Comparison of ENCODE assay signal across 21 mouse cellular contexts in genomic region chr13:114914963-114915362, GRCm38 (mm10). TPM values are rescaled to one million over a fixed set of nuclear protein-coding genes. Genes with fewer than 3 reads are reported as not detected.
DNase-seq lines count a peak whose midpoint lies in the region; ATAC-seq lines count a peak whose summit lies in the region.
"Had no signal": no experiment of that assay in that cellular context is flagged by ENCODE, and none has a peak within 500 bp of the region (broad histone marks: within the 10 kb centered on the region; RNA-seq: fewer than 3 reads in every experiment).

No protein-coding gene starts in this region.

- H3K9me3 ChIP-seq in megakaryocyte, embryonic 14.5 days, result peaks cover 4% of the 10 kb centered on the region
- no peaks in the 10 kb centered on the region for H3K9me3 ChIP-seq in liver, embryonic 13.5 days (replicated peaks)
- no peaks in the 10 kb centered on the region for H3K9me3 ChIP-seq in stomach, embryonic 14.5 days (ENCODE audit: control insufficient read depth, low read depth, low read length)
- H3K9me3 ChIP-seq in forebrain, embryonic 14.5 days (replicated peaks; ENCODE audit: control insufficient read depth, low read length), result no peaks in the 10 kb centered on the region
- no peaks in the 10 kb centered on the region for H3K9me3 ChIP-seq in forebrain, embryonic 16.5 days (ENCODE audit: control insufficient read depth, low read length)
- H3K9me3 ChIP-seq: hindbrain, embryonic 15.5 days had no signal

- no peaks in the 10 kb centered on the region for H3K27me3 ChIP-seq in megakaryocyte, embryonic 14.5 days (replicated peaks)
- no peaks in the 10 kb centered on the region for H3K27me3 ChIP-seq in liver, embryonic 13.5 days
- H3K27me3 ChIP-seq in stomach, embryonic 14.5 days (ENCODE audit: control insufficient read depth, insufficient read depth, low read length), result no peaks in the 10 kb centered on the region
- no peaks in the 10 kb centered on the region for H3K27me3 ChIP-seq in forebrain, embryonic 14.5 days (replicated peaks; ENCODE audit: control insufficient read depth, insufficient read depth, low read length)
- no peaks in the 10 kb centered on the region for H3K27me3 ChIP-seq in forebrain, embryonic 16.5 days (replicated peaks; ENCODE audit: control insufficient read depth, insufficient read depth, low read length)
- H3K27me3 ChIP-seq: CH12.LX; hindbrain, embryonic 15.5 days; neural tube, embryonic 13.5 days had no signal

- no peak for DNase-seq in liver, embryonic 13.5 days
- DNase-seq in forebrain, embryonic 14.5 days (ENCODE audit: low spot score), result no peak
- no peak for DNase-seq in thymus, postnatal 4 days
- DNase-seq: adrenal gland, postnatal 25 days; cerebellum, adult 2 months; gastrocnemius, postnatal 10 days; heart, adult 18-20 months; heart, postnatal 4 days; kidney, adult 9 months; kidney, postnatal 25 days; lung, adult 18-20 months; lung, postnatal 36 days had no signal

- no peak overlapping the region; the same call in 1 of the 2 replicates for H3K27ac ChIP-seq in liver, embryonic 13.5 days
- no peak overlapping the region for H3K27ac ChIP-seq in stomach, embryonic 14.5 days (ENCODE audit: low read length)
- no peak overlapping the region for H3K27ac ChIP-seq in forebrain, embryonic 14.5 days (ENCODE audit: low read depth, low read length)
- no peak overlapping the region for H3K27ac ChIP-seq in forebrain, embryonic 16.5 days (ENCODE audit: low read length)
- H3K27ac ChIP-seq: forebrain, embryonic 10.5 days; hindbrain, embryonic 15.5 days; neural tube, embryonic 13.5 days had no signal

- 39% methylated on average over 4 of the region's 4 CpGs for WGBS in liver, embryonic 13.5 days (ENCODE audit: insufficient replicate concordance)
- 63% methylated on average over 4 of the region's 4 CpGs for WGBS in stomach, embryonic 14.5 days
- WGBS in forebrain, embryonic 14.5 days, result 92% methylated on average over 4 of the region's 4 CpGs
- WGBS in forebrain, embryonic 16.5 days, result 89% methylated on average over 4 of the region's 4 CpGs

- H3K9ac ChIP-seq in liver, embryonic 13.5 days, result no peak overlapping the region
- no peak overlapping the region for H3K9ac ChIP-seq in stomach, embryonic 14.5 days (replicated peaks; ENCODE audit: low read depth, low read length)
- no peak overlapping the region for H3K9ac ChIP-seq in forebrain, embryonic 14.5 days (ENCODE audit: low read length)
- H3K9ac ChIP-seq in forebrain, embryonic 16.5 days (replicated peaks; ENCODE audit: low read depth, low read length), result no peak overlapping the region
- H3K9ac ChIP-seq: hindbrain, embryonic 15.5 days; neural tube, embryonic 13.5 days had no signal

- H3K4me1 ChIP-seq in megakaryocyte, embryonic 14.5 days, result peaks cover 67% of the 10 kb centered on the region
- H3K4me1 ChIP-seq in liver, embryonic 13.5 days (replicated peaks), result peaks cover 8% of the 10 kb centered on the region; the same call in 1 of the 2 replicates
- H3K4me1 ChIP-seq in stomach, embryonic 14.5 days (ENCODE audit: control insufficient read depth, insufficient read depth, low read length), result no peaks in the 10 kb centered on the region
- H3K4me1 ChIP-seq in forebrain, embryonic 14.5 days (ENCODE audit: control insufficient read depth, insufficient read depth, low read length), result no peaks in the 10 kb centered on the region
- no peaks in the 10 kb centered on the region for H3K4me1 ChIP-seq in forebrain, embryonic 16.5 days (replicated peaks; ENCODE audit: control insufficient read depth, insufficient read depth, low read length)
- H3K4me1 ChIP-seq: forebrain, embryonic 10.5 days; hindbrain, embryonic 15.5 days; neural tube, embryonic 13.5 days had no signal

- H3K36me3 ChIP-seq in megakaryocyte, embryonic 14.5 days (replicated peaks; ENCODE audit: low read length), result peaks cover 16% of the 10 kb centered on the region
- no peaks in the 10 kb centered on the region for H3K36me3 ChIP-seq in liver, embryonic 13.5 days
- H3K36me3 ChIP-seq in stomach, embryonic 14.5 days (ENCODE audit: control insufficient read depth, insufficient read depth, low read length), result no peaks in the 10 kb centered on the region
- no peaks in the 10 kb centered on the region for H3K36me3 ChIP-seq in forebrain, embryonic 14.5 days (ENCODE audit: control insufficient read depth, insufficient read depth, low read length)
- no peaks in the 10 kb centered on the region for H3K36me3 ChIP-seq in forebrain, embryonic 16.5 days (ENCODE audit: control insufficient read depth, insufficient read depth)
- H3K36me3 ChIP-seq: forebrain, embryonic 10.5 days; hindbrain, embryonic 15.5 days; neural tube, embryonic 13.5 days had no signal

- H3K4me2 ChIP-seq in liver, embryonic 13.5 days, result no peak overlapping the region
- H3K4me2 ChIP-seq in stomach, embryonic 14.5 days (replicated peaks; ENCODE audit: low read depth, low read length), result no peak overlapping the region
- H3K4me2 ChIP-seq in forebrain, embryonic 14.5 days (ENCODE audit: low read length), result no peak overlapping the region
- H3K4me2 ChIP-seq in forebrain, embryonic 16.5 days (ENCODE audit: low read length), result no peak overlapping the region
- H3K4me2 ChIP-seq: hindbrain, embryonic 15.5 days; midbrain, embryonic 11.5 days; neural tube, embryonic 13.5 days had no signal

- peak overlapping the region; percentile 60 for H3K4me3 ChIP-seq in megakaryocyte, embryonic 14.5 days (replicated peaks)
- no peak overlapping the region for H3K4me3 ChIP-seq in liver, embryonic 13.5 days (replicated peaks)
- H3K4me3 ChIP-seq in stomach, embryonic 14.5 days (ENCODE audit: low read depth, low read length), result no peak overlapping the region
- no peak overlapping the region for H3K4me3 ChIP-seq in forebrain, embryonic 14.5 days (ENCODE audit: low read depth, low read length)
- no peak overlapping the region for H3K4me3 ChIP-seq in forebrain, embryonic 16.5 days (replicated peaks; ENCODE audit: low read length)
- H3K4me3 ChIP-seq: forebrain, embryonic 10.5 days; hindbrain, embryonic 15.5 days; neural tube, embryonic 13.5 days had no signal

- no peak for ATAC-seq in megakaryocyte, adult 5-6 weeks (ENCODE audit: poor library complexity, severe bottlenecking)
- ATAC-seq in liver, embryonic 13.5 days (ENCODE audit: low read depth), result peak; percentile 58
- peak; percentile 65; the same call in 1 of the 2 replicates for ATAC-seq in stomach, embryonic 14.5 days (ENCODE audit: insufficient number of reproducible peaks, insufficient read depth, low FRiP score, low read depth)
- ATAC-seq in forebrain, embryonic 14.5 days, result no peak
- no peak for ATAC-seq in forebrain, embryonic 16.5 days

RNA-seq across cellular contexts. Expression of gene Itga2, which starts 16.9 kb away (rescaled TPM):
- 0.34 TPM in 1 of 2 replicates, not detected in the other for polyA plus RNA-seq in megakaryocyte, embryonic 14.5 days (2012; ENCODE audit: insufficient read depth, low replicate concordance)
- total RNA-seq in megakaryocyte, adult 5-6 weeks (2015), result 1.6 and 3.5 TPM in 2 replicates
- total RNA-seq in megakaryocyte, adult 5-6 weeks (2017), result 2.4 TPM in 2 replicates
- polyA plus RNA-seq in liver, embryonic 13.5 days (2015; fragmentation: Nextera tagmentation; extraction: Ambion mirVana), result 0.76 and 0.82 TPM in 2 replicates
- 9.2 and 11.8 TPM in 2 replicates for polyA plus RNA-seq in stomach, embryonic 14.5 days (2014; fragmentation: Nextera tagmentation; extraction: Ambion mirVana)
- 2.0 and 2.7 TPM in 2 replicates for polyA plus RNA-seq in forebrain, embryonic 14.5 days (2014; fragmentation: Nextera tagmentation; extraction: Ambion mirVana)
- 0.89 and 1.5 TPM in 2 replicates for polyA plus RNA-seq in forebrain, embryonic 16.5 days (2015; fragmentation: Nextera tagmentation; extraction: Ambion mirVana)
- total RNA-seq: CH12.LX had no signal

Comparison
In these comparisons a context has a peak if more than half of its experiments do, and no peak if none do; other contexts are left out.
1. ATAC-seq: peak in liver, embryonic 13.5 days (single experiment) and stomach, embryonic 14.5 days (single experiment); none in megakaryocyte, adult 5-6 weeks (single experiment), forebrain, embryonic 14.5 days (single experiment) and forebrain, embryonic 16.5 days (single experiment).